Mouse (Mus musculus): ENCODE measurements at regions not wholly inside any gene's neighbourhood (a gene's known extent, or its start where the extent isn't known, plus 50 kb on each side); places are given as distances from the start of the nearest gene placed in this dataset.

DNA sequence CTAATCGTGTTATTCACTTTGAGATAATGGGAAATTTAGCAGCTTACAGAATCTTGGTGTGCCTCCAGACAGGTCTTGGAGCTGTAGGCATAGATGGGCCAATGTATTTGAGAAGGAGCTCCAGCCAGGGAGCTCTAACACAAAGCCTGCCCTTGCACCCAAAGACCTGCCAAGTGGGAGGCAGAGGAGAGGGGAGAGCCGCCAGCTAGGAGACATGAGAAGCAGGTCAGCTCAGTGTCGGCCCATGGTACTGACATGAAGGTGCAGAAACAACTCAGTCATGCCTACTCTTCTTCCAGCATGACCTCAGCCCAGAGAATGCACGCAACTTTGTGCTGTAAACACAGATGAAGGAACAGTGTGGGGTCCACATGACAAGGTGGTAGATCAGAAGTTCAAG, 128.8 kb downstream of the Ackr3 start:
- 94% methylated on average over 4 of the region's 4 CpGs for WGBS
- Histone ChIP-seq H3K4me2 (no peak overlapping the region), H3K9ac (no peak overlapping the region), H3K4me1 (replicated peaks) (peaks cover 10% of the 10 kb centered on the region), H3K27ac (replicated peaks) (no peak overlapping the region), H3K4me3 (no peak overlapping the region), H3K36me3 (no peaks in the 10 kb centered on the region), H3K9me3 (no peaks in the 10 kb centered on the region), H3K27me3 (no peaks in the 10 kb centered on the region; the same call in 1 of the 2 replicates)
- no peak for ATAC-seq (ENCODE audit: low FRiP score, low read depth)

DNA sequence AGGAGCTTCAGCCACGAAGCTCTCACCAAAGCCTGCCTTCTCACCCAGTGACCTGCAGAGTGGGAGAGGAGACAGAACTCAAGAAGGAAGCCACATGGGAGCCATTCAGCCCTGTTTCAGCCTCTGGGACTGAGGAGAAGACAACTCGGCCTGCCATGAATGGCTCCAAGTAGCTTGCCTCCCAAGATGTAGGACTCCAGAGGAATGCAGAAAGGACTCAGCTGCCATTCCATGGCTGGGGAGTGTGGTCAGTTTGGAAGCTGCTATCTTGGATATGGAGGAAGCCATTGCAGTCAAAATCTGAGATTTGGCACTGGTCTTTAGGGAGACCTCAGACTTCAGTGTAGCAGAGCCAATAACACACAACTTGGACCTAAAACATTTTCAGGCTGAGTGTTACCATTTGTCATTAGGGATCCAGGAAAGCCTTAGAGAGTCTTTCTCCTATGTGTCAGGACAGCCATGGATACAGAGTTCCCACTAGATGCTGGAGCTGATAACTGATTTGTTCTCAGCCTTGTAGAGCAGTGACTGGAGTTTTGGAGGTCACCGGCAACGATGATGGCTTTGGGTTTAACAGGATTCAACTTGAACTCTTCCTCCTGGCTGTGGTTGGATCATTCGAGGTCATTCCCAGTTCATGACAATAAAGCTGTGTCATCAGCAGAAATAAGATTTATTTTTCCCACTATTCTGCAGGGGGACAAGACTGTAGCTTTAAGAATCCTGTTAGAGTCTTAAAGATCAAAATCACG, 130.1 kb downstream of the Ackr3 start:
- no peak overlapping the region for H3K4me3 ChIP-seq
- no peak overlapping the region for H3K4me2 ChIP-seq
- no peaks in the 10 kb centered on the region for H3K9me3 ChIP-seq
- 85% methylated on average over 6 of the region's 6 CpGs for WGBS
- H3K27ac ChIP-seq (replicated peaks), result no peak overlapping the region
- peaks cover 10% of the 10 kb centered on the region for H3K4me1 ChIP-seq (replicated peaks)
- ATAC-seq (ENCODE audit: low FRiP score, low read depth), result no peak
- no peaks in the 10 kb centered on the region for H3K36me3 ChIP-seq
- H3K9ac ChIP-seq, result no peak overlapping the region
- no peaks in the 10 kb centered on the region; the same call in 1 of the 2 replicates for H3K27me3 ChIP-seq

DNA sequence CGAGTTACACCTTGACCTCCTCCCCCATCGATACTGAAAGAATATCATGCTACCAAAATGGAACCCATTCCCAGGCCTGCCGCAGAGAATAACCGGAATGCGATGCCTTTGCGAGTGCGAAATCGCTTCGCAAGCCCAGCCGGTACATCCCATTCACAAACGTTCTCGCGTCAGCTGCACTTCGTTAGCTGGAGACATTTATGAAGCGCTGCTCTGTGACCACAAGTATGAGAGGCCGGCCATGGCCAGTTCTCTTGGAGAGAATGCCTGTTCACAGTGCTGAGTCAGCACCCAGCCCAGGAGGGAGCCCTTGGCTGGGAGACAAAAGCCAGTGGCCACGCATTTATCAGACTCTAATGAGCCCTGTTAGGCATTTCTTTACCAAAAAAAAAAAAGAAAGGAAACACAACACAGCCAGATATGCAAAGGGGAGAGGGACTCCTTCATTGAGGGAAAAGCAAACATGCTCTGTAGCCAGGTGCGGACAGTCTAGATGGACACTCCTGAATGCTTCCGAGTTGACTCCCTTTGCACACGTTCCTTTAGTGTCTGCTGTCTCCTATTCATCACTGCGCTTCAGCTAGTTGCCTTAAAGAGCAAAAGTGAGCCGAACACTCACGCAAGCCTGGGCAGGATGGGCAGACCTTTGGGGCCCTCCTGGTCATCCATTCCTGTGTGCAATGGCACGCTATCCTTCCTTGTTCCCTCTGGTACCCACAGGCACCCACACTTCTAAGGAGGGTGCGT, 131.4 kb downstream of the Ackr3 start:
- H3K4me3 ChIP-seq, result no peak overlapping the region
- H3K36me3 ChIP-seq, result no peaks in the 10 kb centered on the region
- peak overlapping the region; percentile 21; the same call in 1 of the 2 replicates for H3K4me2 ChIP-seq
- H3K9me3 ChIP-seq, result no peaks in the 10 kb centered on the region
- ATAC-seq (ENCODE audit: low FRiP score, low read depth), result peak; percentile 43; the same call in 1 of the 2 replicates
- H3K4me1 ChIP-seq (replicated peaks), result peaks cover 10% of the 10 kb centered on the region
- no peak overlapping the region for H3K9ac ChIP-seq
- WGBS, result 40% methylated on average over 25 of the region's 25 CpGs
- no peaks in the 10 kb centered on the region; the same call in 1 of the 2 replicates for H3K27me3 ChIP-seq
- H3K27ac ChIP-seq (replicated peaks), result no peak overlapping the region

DNA sequence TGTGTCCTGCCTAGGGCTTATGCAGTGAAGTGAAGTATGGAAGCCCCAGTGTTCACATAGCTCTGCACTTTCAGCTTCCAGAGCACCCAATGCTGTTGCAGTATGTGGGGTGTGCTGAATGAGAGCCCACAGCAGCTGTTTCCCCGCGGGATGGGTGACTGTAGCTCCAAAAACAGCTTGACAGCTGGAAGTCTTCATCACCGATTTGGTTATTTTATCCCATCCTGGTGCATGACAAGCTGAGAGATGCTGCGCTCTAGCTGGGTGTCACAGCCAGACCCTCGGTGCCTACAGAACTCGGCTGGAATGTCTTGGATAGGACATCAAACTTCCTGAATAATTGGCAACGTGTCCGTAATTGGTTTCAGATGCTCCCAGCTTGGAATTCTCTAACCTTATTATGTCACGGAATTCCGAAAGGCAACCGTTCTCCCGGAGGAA, 134.1 kb downstream of the Ackr3 start:
- 80% methylated on average over 12 of the region's 12 CpGs for WGBS
- no peak for ATAC-seq (ENCODE audit: low FRiP score, low read depth)

DNA sequence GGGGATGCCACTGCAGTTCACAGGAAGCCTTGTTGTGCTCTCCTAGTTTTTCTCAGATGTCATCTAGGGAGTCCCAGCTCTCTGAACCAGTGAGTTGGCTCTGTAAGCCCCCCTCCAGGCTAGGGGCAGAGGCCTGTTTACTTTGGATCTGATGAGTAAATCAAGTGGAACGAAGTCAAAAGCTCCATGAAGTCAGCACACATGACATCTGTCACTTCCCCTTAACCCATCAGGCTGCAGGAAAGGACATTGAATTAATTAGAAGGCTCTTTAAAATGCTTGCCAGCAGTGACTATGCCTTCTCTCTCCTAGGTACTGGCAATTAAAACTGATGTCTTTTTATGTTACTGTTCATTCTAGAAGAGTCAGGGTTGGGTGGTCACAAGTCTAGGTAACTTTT, 138.6 kb downstream of the Ackr3 start:
- no peak for ATAC-seq (ENCODE audit: low FRiP score, low read depth)
- 13% methylated on average over 1 of the region's 1 CpGs for WGBS
- H3K27ac ChIP-seq (replicated peaks), result no peak overlapping the region
- no peak overlapping the region for H3K9ac ChIP-seq
- H3K36me3 ChIP-seq, result no peaks in the 10 kb centered on the region
- 0 out of 2 replicates have a peak, but pooled peaks cover 5% of the 10 kb centered on the region for H3K4me1 ChIP-seq (replicated peaks)
- no peak overlapping the region for H3K4me2 ChIP-seq
- H3K4me3 ChIP-seq, result no peak overlapping the region
- no peaks in the 10 kb centered on the region for H3K9me3 ChIP-seq
- H3K27me3 ChIP-seq, result no peaks in the 10 kb centered on the region; the same call in 1 of the 2 replicates

More for the DNA sequence above, 134.1 kb downstream of the Ackr3 start:
- no peak overlapping the region for H3K9ac ChIP-seq
- H3K4me1 ChIP-seq (replicated peaks), result peaks cover 15% of the 10 kb centered on the region
- H3K27ac ChIP-seq (replicated peaks), result no peak overlapping the region
- H3K4me3 ChIP-seq, result no peak overlapping the region
- H3K4me2 ChIP-seq, result no peak overlapping the region
- no peaks in the 10 kb centered on the region for H3K36me3 ChIP-seq
- H3K27me3 ChIP-seq, result no peaks in the 10 kb centered on the region
- no peaks in the 10 kb centered on the region for H3K9me3 ChIP-seq

DNA sequence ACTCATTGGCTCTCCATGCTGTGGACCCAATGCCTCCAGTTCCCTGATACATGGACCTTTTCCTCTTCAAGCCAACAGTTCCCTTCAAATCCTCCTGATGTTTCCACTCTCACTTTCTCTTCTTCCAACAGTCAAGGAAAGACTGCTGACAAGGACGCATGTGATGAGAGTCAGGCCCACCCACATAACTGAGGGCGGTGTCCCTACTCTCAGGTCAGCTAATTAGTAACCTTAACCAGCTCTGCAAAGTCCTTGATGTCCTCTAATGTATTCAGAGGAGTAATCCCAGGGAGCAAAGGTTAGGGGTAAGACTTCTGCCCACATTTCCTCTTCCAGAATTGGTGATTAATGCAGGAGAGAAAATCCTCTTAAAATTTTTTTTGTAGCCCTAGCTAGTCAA, 139.7 kb downstream of the Ackr3 start:
- no peak overlapping the region for H3K9ac ChIP-seq
- 0 out of 2 replicates have a peak, but pooled peaks cover 5% of the 10 kb centered on the region for H3K4me1 ChIP-seq (replicated peaks)
- H3K4me3 ChIP-seq, result no peak overlapping the region
- no peaks in the 10 kb centered on the region for H3K36me3 ChIP-seq
- no peak overlapping the region for H3K27ac ChIP-seq (replicated peaks)
- H3K9me3 ChIP-seq, result no peaks in the 10 kb centered on the region
- 84% methylated on average over 2 of the region's 2 CpGs for WGBS
- no peak for ATAC-seq (ENCODE audit: low FRiP score, low read depth)
- no peaks in the 10 kb centered on the region; the same call in 1 of the 2 replicates for H3K27me3 ChIP-seq
- no peak overlapping the region for H3K4me2 ChIP-seq

DNA sequence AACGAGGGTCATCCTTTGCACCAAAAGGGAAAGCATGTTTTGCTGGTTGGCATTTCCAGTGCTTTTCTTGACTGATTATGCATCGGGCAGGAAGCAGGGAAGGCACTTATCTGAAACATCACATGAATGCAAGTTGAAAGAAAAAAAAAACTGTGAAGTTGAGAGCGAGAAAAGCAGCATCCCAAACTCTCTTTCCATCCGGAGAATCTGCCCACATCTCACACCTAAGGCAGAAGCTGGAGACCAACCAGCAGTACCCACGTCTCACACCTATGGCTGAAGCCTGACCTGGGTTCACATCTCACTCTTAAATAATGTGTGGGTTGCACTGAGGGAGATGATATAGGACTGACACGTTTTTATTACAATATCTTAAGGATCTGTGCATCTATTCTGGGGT, 143.3 kb downstream of the Ackr3 start:
- no peak overlapping the region for H3K4me3 ChIP-seq
- H3K9me3 ChIP-seq, result no peaks in the 10 kb centered on the region
- no peak overlapping the region for H3K27ac ChIP-seq (replicated peaks)
- H3K27me3 ChIP-seq, result no peaks in the 10 kb centered on the region; the same call in 1 of the 2 replicates
- no peak for ATAC-seq (ENCODE audit: low FRiP score, low read depth)
- WGBS, result 71% methylated on average over 6 of the region's 6 CpGs
- no peak overlapping the region for H3K9ac ChIP-seq
- 0 out of 2 replicates have a peak, but pooled peaks cover 4% of the 10 kb centered on the region for H3K4me1 ChIP-seq (replicated peaks)
- no peaks in the 10 kb centered on the region for H3K36me3 ChIP-seq
- H3K4me2 ChIP-seq, result no peak overlapping the region

DNA sequence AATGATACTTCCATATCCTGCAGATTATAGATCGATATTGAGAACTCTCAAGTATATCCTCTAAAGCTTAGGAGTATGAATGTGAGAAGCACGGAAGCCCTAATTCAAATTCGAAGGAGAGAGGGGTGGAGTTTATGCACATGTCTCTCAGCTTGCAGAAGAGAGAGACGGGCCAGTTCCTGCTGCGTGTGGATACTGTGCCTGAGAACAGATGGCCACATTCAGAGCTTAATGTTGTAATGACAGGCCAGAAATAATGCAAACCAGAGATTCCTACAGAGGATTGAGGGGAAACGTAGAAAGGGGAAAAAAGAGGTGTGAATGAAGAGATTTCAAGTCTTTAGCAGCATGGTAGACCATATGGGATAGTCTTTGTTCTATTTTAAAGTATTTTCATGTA, 145.8 kb downstream of the Ackr3 start:
- no peak for ATAC-seq (ENCODE audit: low FRiP score, low read depth)
- Histone ChIP-seq H3K27ac (replicated peaks) (no peak overlapping the region), H3K36me3 (no peaks in the 10 kb centered on the region), H3K4me1 (replicated peaks) (no peaks in the 10 kb centered on the region), H3K4me2 (no peak overlapping the region), H3K9ac (no peak overlapping the region), H3K9me3 (no peaks in the 10 kb centered on the region), H3K4me3 (no peak overlapping the region), H3K27me3 (no peaks in the 10 kb centered on the region)
- WGBS, result 33% methylated on average over 6 of the region's 6 CpGs

DNA sequence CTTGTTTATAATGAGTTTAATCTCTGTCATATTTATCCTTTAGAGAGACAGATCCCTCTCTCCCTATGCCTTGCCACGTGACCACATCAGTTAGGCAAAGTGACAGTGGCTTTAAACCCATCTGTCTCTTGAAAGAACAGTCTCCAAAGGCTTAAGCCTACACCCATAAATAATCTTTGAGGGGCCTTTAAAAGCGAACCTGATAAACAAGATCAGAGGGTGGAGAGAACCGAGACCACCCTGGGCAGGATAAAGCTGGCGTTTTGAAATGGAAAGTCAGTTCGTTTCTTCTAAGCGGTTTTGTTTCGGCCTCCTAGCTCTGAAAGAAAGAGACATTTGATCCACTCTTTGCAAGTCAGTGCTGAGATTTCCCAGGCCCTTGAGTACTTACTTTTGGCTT, 149.5 kb downstream of the Ackr3 start:
- H3K9ac ChIP-seq, result no peak overlapping the region
- no peaks in the 10 kb centered on the region for H3K4me1 ChIP-seq (replicated peaks)
- H3K36me3 ChIP-seq, result no peaks in the 10 kb centered on the region
- no peak overlapping the region for H3K4me2 ChIP-seq
- 16% methylated on average over 7 of the region's 7 CpGs for WGBS
- no peak overlapping the region for H3K27ac ChIP-seq (replicated peaks)
- H3K27me3 ChIP-seq, result no peaks in the 10 kb centered on the region
- no peak for ATAC-seq (ENCODE audit: low FRiP score, low read depth)
- no peaks in the 10 kb centered on the region for H3K9me3 ChIP-seq
- no peak overlapping the region for H3K4me3 ChIP-seq

DNA sequence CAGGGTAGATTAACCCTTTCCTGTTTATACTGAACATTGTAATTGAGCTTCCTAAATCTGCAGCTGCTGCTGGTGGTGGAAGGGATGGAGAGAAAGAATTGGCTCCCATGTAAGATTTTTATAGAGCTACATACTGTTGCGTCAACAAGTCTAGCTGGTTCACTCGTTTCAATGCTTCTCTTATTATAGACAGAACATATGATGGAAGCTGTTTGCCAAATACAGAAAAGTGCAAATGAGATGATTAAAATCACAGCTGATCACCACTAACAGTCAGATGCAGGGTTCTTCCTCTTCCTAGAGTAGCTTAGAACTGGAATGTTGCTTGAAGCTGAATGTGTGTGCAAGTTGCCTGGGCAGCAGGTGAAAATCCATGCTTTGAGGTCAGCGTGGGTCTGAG, 152.8 kb downstream of the Ackr3 start:
- ATAC-seq (ENCODE audit: low FRiP score, low read depth), result no peak
- no peak overlapping the region for H3K4me2 ChIP-seq
- H3K27me3 ChIP-seq, result no peaks in the 10 kb centered on the region
- H3K4me3 ChIP-seq, result no peak overlapping the region
- H3K36me3 ChIP-seq, result no peaks in the 10 kb centered on the region
- 89% methylated on average over 3 of the region's 3 CpGs for WGBS
- H3K9me3 ChIP-seq, result no peaks in the 10 kb centered on the region
- no peak overlapping the region for H3K9ac ChIP-seq
- H3K27ac ChIP-seq (replicated peaks), result no peak overlapping the region
- H3K4me1 ChIP-seq (replicated peaks), result no peaks in the 10 kb centered on the region

DNA sequence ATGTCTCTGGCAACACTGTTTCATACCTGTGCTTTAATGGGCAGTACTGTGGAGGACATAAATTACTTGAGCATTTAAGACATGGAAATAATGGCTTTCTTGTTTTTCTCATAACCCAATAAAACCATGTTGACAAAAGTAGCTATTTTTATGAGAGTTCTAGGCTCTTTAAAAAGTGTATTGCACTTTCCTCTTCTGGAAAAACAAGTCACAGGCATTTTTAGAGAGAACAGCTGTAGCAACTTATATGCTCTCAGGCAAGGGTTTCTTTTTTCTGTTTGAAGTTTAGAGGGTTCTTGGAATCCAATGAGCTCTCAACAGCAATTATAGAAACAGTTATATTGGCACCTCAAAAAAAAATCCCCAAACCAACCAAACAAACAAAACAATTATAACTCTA, 153.6 kb downstream of the Ackr3 start:
- H3K4me1 ChIP-seq (replicated peaks), result no peaks in the 10 kb centered on the region
- H3K9me3 ChIP-seq, result no peaks in the 10 kb centered on the region
- H3K27me3 ChIP-seq, result no peaks in the 10 kb centered on the region
- no peak overlapping the region for H3K4me2 ChIP-seq
- H3K4me3 ChIP-seq, result no peak overlapping the region
- no peak overlapping the region for H3K9ac ChIP-seq
- H3K36me3 ChIP-seq, result no peaks in the 10 kb centered on the region
- no peak overlapping the region for H3K27ac ChIP-seq (replicated peaks)
- no peak for ATAC-seq (ENCODE audit: low FRiP score, low read depth)

DNA sequence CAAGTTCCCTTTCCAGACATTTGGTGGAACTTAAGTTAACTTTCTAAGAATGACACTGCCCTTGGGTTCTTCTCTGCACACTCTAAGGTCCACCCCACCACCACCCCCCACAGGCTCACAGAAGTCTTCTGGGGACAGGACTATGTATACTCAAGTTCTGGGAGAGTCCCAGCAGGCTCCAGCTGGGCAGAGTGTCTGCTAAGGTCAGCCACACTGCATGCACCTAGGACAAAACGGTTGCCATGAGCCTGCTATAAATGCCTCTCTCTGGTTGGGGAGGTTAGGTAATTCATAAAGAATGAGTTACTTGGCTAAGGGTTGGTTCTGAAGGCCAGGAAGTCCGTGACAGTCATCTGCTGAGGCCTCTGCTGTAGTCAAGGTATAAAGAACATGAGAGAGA, 155.2 kb downstream of the Ackr3 start:
- WGBS, result 83% methylated on average over 2 of the region's 2 CpGs
- Histone ChIP-seq H3K4me2 (no peak overlapping the region), H3K4me1 (replicated peaks) (no peaks in the 10 kb centered on the region), H3K27ac (replicated peaks) (no peak overlapping the region), H3K9ac (no peak overlapping the region), H3K4me3 (no peak overlapping the region), H3K27me3 (no peaks in the 10 kb centered on the region), H3K9me3 (no peaks in the 10 kb centered on the region), H3K36me3 (no peaks in the 10 kb centered on the region)
- no peak for ATAC-seq (ENCODE audit: low FRiP score, low read depth)
